Mouse (Mus musculus) megakaryocyte-erythroid progenitor cell, adult 5 weeks (primary cell): ENCODE results near the gene Mlc1. TPM values are rescaled to one million over a fixed set of nuclear protein-coding genes. Genes with fewer than 3 reads are reported as not detected.

Source experiments
- polyA plus RNA-seq: library from polyadenylated mRNA; stranded (reverse); fragments of >175 nt; gene quantifications from 2 replicates; pipeline ENCODE4 v1.2.3, GENCODE M21; 2012

Mlc1 gene
- not detected in 2 replicates for polyA plus RNA-seq

GRCm38 (mm10) chr15:88978281-88979137 is at the start of gene Mlc1:
TSS of gene Mlc1 (minus strand) at chr15:88979007.

GRCm38 (mm10) chr15:88982534-88983079 is 3.8 kb upstream of the Mlc1 start, which contains the start of gene Mov10l1:
TSS of gene Mov10l1 (plus strand) at chr15:88982909.

GRCm38 (mm10) chr15:88954368-88955072 is 24.3 kb downstream of the Mlc1 start, which contains the start of gene Ttll8:
TSS of gene Ttll8 (minus strand) at chr15:88954418.

Other genes with a start within 250 kb of the Mlc1 start
- gene Brd1, start 244.8 kb downstream of the Mlc1 start, polyA plus RNA-seq, result 50.3 and 66.9 TPM in 2 replicates
- 6.1 and 7.9 TPM in 2 replicates for gene Zbed4, start 227.3 kb downstream of the Mlc1 start, polyA plus RNA-seq
- 4.2 and 5.3 TPM in 2 replicates for gene Alg12, start 159.7 kb downstream of the Mlc1 start, polyA plus RNA-seq
- gene Creld2, start 159.4 kb downstream of the Mlc1 start, polyA plus RNA-seq, result 55.6 and 65.0 TPM in 2 replicates
- gene Pim3, start 116.8 kb downstream of the Mlc1 start, polyA plus RNA-seq, result 55.5 and 63.6 TPM in 2 replicates
- not detected in 2 replicates for gene Ttll8, start 24.6 kb downstream of the Mlc1 start, polyA plus RNA-seq
- gene Mov10l1, start 3.9 kb upstream of the Mlc1 start, polyA plus RNA-seq, result not detected in 2 replicates
- 0.14 and 0.18 TPM in 2 replicates for gene Panx2, start 80.7 kb upstream of the Mlc1 start, polyA plus RNA-seq
- gene Trabd, start 96.1 kb upstream of the Mlc1 start, polyA plus RNA-seq, result 97.3 and 104 TPM in 2 replicates
- 6.0 and 7.7 TPM in 2 replicates for gene Selenoo, start 110.1 kb upstream of the Mlc1 start, polyA plus RNA-seq
- 33.3 and 36.4 TPM in 2 replicates for gene Tubgcp6, start 144.1 kb upstream of the Mlc1 start, polyA plus RNA-seq
- 16.0 and 20.5 TPM in 2 replicates for gene Hdac10, start 149.7 kb upstream of the Mlc1 start, polyA plus RNA-seq
- 0.10 TPM in 1 of 2 replicates, not detected in the other for gene Mapk12, start 161.7 kb upstream of the Mlc1 start, polyA plus RNA-seq
- gene Mapk11, start 170.6 kb upstream of the Mlc1 start, polyA plus RNA-seq, result 0.28 and 0.48 TPM in 2 replicates
- 38.5 and 40.7 TPM in 2 replicates for gene Plxnb2, start 201.8 kb upstream of the Mlc1 start, polyA plus RNA-seq
- gene Dennd6b, start 217.5 kb upstream of the Mlc1 start, polyA plus RNA-seq, result 10.1 and 11.8 TPM in 2 replicates
- gene Ppp6r2, start 232.5 kb upstream of the Mlc1 start, polyA plus RNA-seq, result 47.6 and 60.3 TPM in 2 replicates